Comparison of ENCODE assay signal across 7 mouse cellular contexts in the genomic region with DNA sequence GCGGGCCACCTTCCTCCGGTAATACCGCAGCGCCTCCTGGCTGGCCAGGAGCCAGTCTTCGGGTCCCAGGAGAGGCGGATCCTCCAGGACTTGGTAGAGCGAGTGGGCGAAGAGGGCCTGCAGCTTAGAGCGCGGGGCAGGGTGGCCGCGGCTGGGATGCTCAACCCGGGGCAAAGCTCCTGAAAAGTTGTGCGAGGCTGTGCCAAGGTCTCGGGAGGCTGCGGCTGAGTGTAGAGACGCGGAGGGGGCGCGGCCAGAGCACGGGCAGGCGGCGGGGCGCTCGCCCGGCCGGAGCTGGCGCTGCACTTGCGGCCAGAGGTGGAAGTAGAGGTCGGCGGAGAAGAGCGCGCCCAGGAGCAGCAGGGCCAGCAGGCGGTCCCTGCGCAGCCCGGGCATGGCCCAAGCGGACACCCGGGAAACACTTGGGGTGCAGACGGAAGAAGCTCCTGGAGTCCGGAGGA. TPM values are rescaled to one million over a fixed set of nuclear protein-coding genes. Genes with fewer than 3 reads are reported as not detected.
DNase-seq lines count a peak whose midpoint lies in the region; ATAC-seq and TF ChIP-seq lines count a peak whose summit lies in the region.

No protein-coding gene starts in this region.

- no peak for TF ChIP-seq CTCF in ES-Bruce4 (IDR thresholded peaks at IDR 0.05; ENCODE audit: low read depth, low read length)

- peaks cover 34% of the 10 kb centered on the region for H3K79me2 ChIP-seq in myocyte (ENCODE audit: control insufficient read depth, insufficient read depth)

- H3K27me3 ChIP-seq in ES-Bruce4 (ENCODE audit: control insufficient read depth, insufficient read depth, low read length, poor library complexity, severe bottlenecking) (peaks cover 9% of the 10 kb centered on the region; the same call in 1 of the 2 replicates), myocyte (ENCODE audit: control insufficient read depth, insufficient read depth, insufficient read length) (no peaks in the 10 kb centered on the region)
- H3K27me3 ChIP-seq in forebrain, embryonic 12.5 days: peaks cover 37% of the 10 kb centered on the region
- H3K27me3 ChIP-seq in hindbrain, embryonic 13.5 days: peaks cover 34% of the 10 kb centered on the region
- peaks cover 18% of the 10 kb centered on the region for H3K27me3 ChIP-seq in liver, embryonic 11.5 days (replicated peaks; ENCODE audit: control insufficient read depth, insufficient read depth, low read length)

- H3K4me3 ChIP-seq in ES-Bruce4 (ENCODE audit: low read depth, low read length) (peak overlapping the region; percentile 73), myocyte (peak overlapping the region; percentile 59)
- peak overlapping the region; percentile 48 for H3K4me3 ChIP-seq in forebrain, embryonic 12.5 days (replicated peaks)
- H3K4me3 ChIP-seq in hindbrain, embryonic 13.5 days: peak overlapping the region; percentile 48
- peak overlapping the region; percentile 52 for H3K4me3 ChIP-seq in liver, embryonic 11.5 days (ENCODE audit: low read depth, low read length)

- no peak overlapping the region for H3K27ac ChIP-seq in ES-Bruce4 (ENCODE audit: insufficient read depth, low read length)
- no peak overlapping the region for H3K27ac ChIP-seq in forebrain, embryonic 12.5 days
- H3K27ac ChIP-seq in hindbrain, embryonic 13.5 days: no peak overlapping the region; the same call in 1 of the 2 replicates
- H3K27ac ChIP-seq in liver, embryonic 11.5 days (ENCODE audit: low read depth, low read length): peak overlapping the region; percentile 49

- H3ac ChIP-seq in myocyte (ENCODE audit: control insufficient read depth, insufficient read length): peak overlapping the region; percentile 32

- under 1% methylated on average over 40 of the region's 40 CpGs for WGBS in forebrain, embryonic 12.5 days
- whole genome bisulfite sequencing in hindbrain, embryonic 13.5 days: under 1% methylated on average over 40 of the region's 40 CpGs
- WGBS in liver, embryonic 11.5 days: 2% methylated on average over 40 of the region's 40 CpGs

- H3K4me1 ChIP-seq in ES-Bruce4 (ENCODE audit: control insufficient read depth, insufficient read depth, low read length): no peaks in the 10 kb centered on the region
- H3K4me1 ChIP-seq in forebrain, embryonic 12.5 days: peaks cover 13% of the 10 kb centered on the region
- H3K4me1 ChIP-seq in hindbrain, embryonic 13.5 days (replicated peaks): peaks cover 20% of the 10 kb centered on the region
- H3K4me1 ChIP-seq in liver, embryonic 11.5 days (replicated peaks; ENCODE audit: control insufficient read depth, insufficient read depth, low read length): no peaks in the 10 kb centered on the region; the same call in 1 of the 2 replicates

- H3K36me3 ChIP-seq in ES-Bruce4 (ENCODE audit: control insufficient read depth, insufficient read depth, low read length, poor library complexity, severe bottlenecking) (no peaks in the 10 kb centered on the region), myocyte (ENCODE audit: control insufficient read depth, insufficient read depth) (no peaks in the 10 kb centered on the region)
- H3K36me3 ChIP-seq in forebrain, embryonic 12.5 days (replicated peaks): no peaks in the 10 kb centered on the region
- no peaks in the 10 kb centered on the region for H3K36me3 ChIP-seq in hindbrain, embryonic 13.5 days
- H3K36me3 ChIP-seq in liver, embryonic 11.5 days (ENCODE audit: control insufficient read depth, insufficient read depth, low read length): no peaks in the 10 kb centered on the region

- no peak for TF ChIP-seq EP300 in ES-Bruce4 (IDR thresholded peaks at IDR 0.05; ENCODE audit: insufficient read depth, low read depth, low read length)

- no peaks in the 10 kb centered on the region for H3K9me3 ChIP-seq in ES-Bruce4 (replicated peaks; ENCODE audit: control insufficient read depth, insufficient read depth, low read length, poor library complexity, severe bottlenecking)
- H3K9me3 ChIP-seq in forebrain, embryonic 12.5 days: no peaks in the 10 kb centered on the region
- H3K9me3 ChIP-seq in hindbrain, embryonic 13.5 days: no peaks in the 10 kb centered on the region
- no peaks in the 10 kb centered on the region for H3K9me3 ChIP-seq in liver, embryonic 11.5 days (ENCODE audit: control insufficient read depth, low read length)

- peak overlapping the region; percentile 93 for H3K4me2 ChIP-seq in forebrain, embryonic 12.5 days
- H3K4me2 ChIP-seq in hindbrain, embryonic 13.5 days: peak overlapping the region; percentile 96
- H3K4me2 ChIP-seq in liver, embryonic 11.5 days: peak overlapping the region; percentile 77
- peak overlapping the region; percentile 87 for H3K4me2 ChIP-seq in myocyte (ENCODE audit: low read depth)

- peak; percentile 50 for DNase-seq in adipocyte (ENCODE audit: low spot score)
- DNase-seq in liver, embryonic 11.5 days (ENCODE audit: low spot score): peak; percentile 51
- no peak for DNase-seq in frontal cortex, postnatal 25 days (ENCODE audit: low spot score in 2 of 2)

- peak; percentile 34 for ATAC-seq in forebrain, embryonic 12.5 days (ENCODE audit: low FRiP score)
- ATAC-seq in hindbrain, embryonic 13.5 days (ENCODE audit: low FRiP score): peak; percentile 58
- ATAC-seq in liver, embryonic 11.5 days (replicated peaks; ENCODE audit: low FRiP score): 0 out of 2 replicates have a peak, but pooled peaks have one; percentile 29

- TF ChIP-seq POLR2A in ES-Bruce4 (IDR thresholded peaks at IDR 0.05; ENCODE audit: insufficient read depth, low read length) (no peak), myocyte (IDR thresholded peaks at IDR 0.05; ENCODE audit: insufficient read length, low read depth) (peak; percentile 67)

- peak overlapping the region; percentile 51 for H3K9ac ChIP-seq in ES-Bruce4 (ENCODE audit: low read depth, poor library complexity, severe bottlenecking)
- peak overlapping the region; percentile 26 for H3K9ac ChIP-seq in forebrain, embryonic 12.5 days
- peak overlapping the region; percentile 69 for H3K9ac ChIP-seq in hindbrain, embryonic 13.5 days
- H3K9ac ChIP-seq in liver, embryonic 11.5 days (ENCODE audit: low read depth, low read length): peak overlapping the region; percentile 58

TF ChIP-seq in myocyte, 11 proteins besides CTCF, POLR2A, EP300 and RAD21:
- TF ChIP-seq POLR2AphosphoS2 (IDR thresholded peaks at IDR 0.05; ENCODE audit: insufficient read length, low read depth): peak; percentile 49
- no peak for TF ChIP-seq TCF12 (IDR thresholded peaks at IDR 0.05; ENCODE audit: insufficient read depth, poor library complexity, severe bottlenecking)
- TF ChIP-seq TCF3 (IDR thresholded peaks at IDR 0.05; ENCODE audit: insufficient read length, low read depth): no peak
- TF ChIP-seq CEBPB (IDR thresholded peaks at IDR 0.05; ENCODE audit: insufficient read depth, poor library complexity, severe bottlenecking): no peak
- no peak for TF ChIP-seq E2F4 (IDR thresholded peaks at IDR 0.05; ENCODE audit: insufficient read depth)
TF ChIP-seq in myocyte: peak in this region for 1.

RNA-seq across cellular contexts. Expression of a gene that starts 0.7 kb away (rescaled TPM):
- polyA plus RNA-seq in ES-Bruce4 (2011; ENCODE audit: insufficient read depth, insufficient read length, low read depth, missing spikeins): 0.35 TPM in 1 of 2 replicates, not detected in the other
- polyA plus RNA-seq in forebrain, embryonic 12.5 days (2016; fragmentation: Nextera tagmentation; extraction: Ambion mirVana): 1.4 and 1.7 TPM in 2 replicates
- 2.4 and 4.0 TPM in 2 replicates for polyA plus RNA-seq in hindbrain, embryonic 13.5 days (2015; fragmentation: Nextera tagmentation; extraction: Ambion mirVana)
- polyA plus RNA-seq in liver, embryonic 11.5 days (2014; fragmentation: Nextera tagmentation; extraction: Ambion mirVana): 7.8 and 8.7 TPM in 2 replicates
- polyA plus RNA-seq in myocyte (2012; fragmentation: generic; extraction: Trizol): 72.4 TPM

Comparison
In these comparisons a context has a peak if more than half of its experiments do, and no peak if none do; other contexts are left out.
1. DNase-seq: peak in adipocyte (single experiment) and liver, embryonic 11.5 days (single experiment); none in frontal cortex, postnatal 25 days (0 of 2).
2. Peak in every context shown above with its lines, with median percentiles within 50 percentile points of each other: H3K4me3 ChIP-seq, H3K9ac ChIP-seq, ATAC-seq and H3K4me2 ChIP-seq.